Mouse (Mus musculus) central nervous system, embryonic 18 days (tissue): ENCODE data around the gene Cd209e. TPM values are rescaled to one million over a fixed set of nuclear protein-coding genes. Genes with fewer than 3 reads are reported as not detected.

Experiments
- polyA plus RNA-seq: library from polyadenylated mRNA; depleted of rRNA; stranded (reverse); fragments of >200 nt; gene quantifications from 2 replicates; pipeline ENCODE4 v1.2.3, GENCODE M21; 2012; rRNA removed

Gene Cd209e
- not detected in 2 replicates for polyA plus RNA-seq

DNA sequence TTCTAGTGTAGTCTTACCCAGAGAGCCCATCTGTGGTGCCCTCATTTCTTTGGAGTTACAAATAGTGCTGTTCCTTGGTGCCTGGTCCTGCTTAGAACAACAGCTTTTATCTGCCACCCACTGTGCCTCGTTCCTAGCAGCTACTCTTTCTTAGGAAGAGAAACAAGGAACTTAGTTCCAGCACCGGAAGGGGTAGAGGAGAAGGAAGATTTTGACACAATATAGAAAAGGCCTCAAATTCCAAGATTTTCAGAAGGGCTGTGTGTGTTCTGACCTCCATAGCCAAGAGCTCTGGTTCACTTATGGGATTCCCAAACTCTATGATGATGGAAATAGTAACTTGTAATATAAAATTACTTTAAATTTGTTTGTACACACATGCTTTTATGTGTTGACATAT, at the start of gene Cd209e:
Cd209e (minus strand) TSS at position 101 of the 400 bp plus-strand sequence.

DNA sequence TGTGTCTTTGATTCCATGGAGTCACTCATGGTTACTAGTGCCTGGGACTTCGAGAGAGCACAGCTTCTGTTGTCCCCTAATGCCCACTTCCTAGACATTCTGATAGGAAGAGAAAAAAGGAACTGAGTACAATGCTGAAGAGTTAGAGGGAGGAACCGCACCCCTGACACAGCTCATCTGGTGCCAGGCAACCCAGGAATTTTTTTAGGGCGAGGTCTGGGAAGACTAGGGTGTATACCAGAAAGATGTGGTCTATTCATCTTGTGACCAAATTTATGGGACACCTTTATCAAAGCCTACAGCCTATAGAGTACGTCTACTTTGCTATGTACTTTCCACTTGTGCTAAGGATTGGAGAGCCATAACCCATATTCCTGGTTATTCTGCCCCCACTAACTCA, 24.3 kb upstream of the Cd209e start, which contains the start of gene Cd209d:
Cd209d (minus strand) TSS at position 101 of the 400 bp plus-strand sequence.

Other genes starting within 250 kb of the Cd209e start
- 63.3 and 64.9 TPM in 2 replicates for gene Xab2, start 233.0 kb downstream of the Cd209e start, polyA plus RNA-seq
- 49.0 and 56.9 TPM in 2 replicates for gene Pet100, start 232.8 kb downstream of the Cd209e start, polyA plus RNA-seq
- 1.1 and 17.6 TPM in 2 replicates for gene Pcp2, start 228.8 kb downstream of the Cd209e start, polyA plus RNA-seq
- gene Stxbp2, start 223.4 kb downstream of the Cd209e start, polyA plus RNA-seq, result 209 and 221 TPM in 2 replicates
- gene Retn, start 198.5 kb downstream of the Cd209e start, polyA plus RNA-seq, result 0.95 and 1.3 TPM in 2 replicates
- gene Mcemp1, start 188.6 kb downstream of the Cd209e start, polyA plus RNA-seq, result 0.27 and 0.28 TPM in 2 replicates
- gene Fcor, start 181.9 kb downstream of the Cd209e start, polyA plus RNA-seq, result 11.2 and 13.3 TPM in 2 replicates
- gene Trappc5, start 178.0 kb downstream of the Cd209e start, polyA plus RNA-seq, result 61.4 and 63.1 TPM in 2 replicates
- 0.03 TPM in 1 of 2 replicates, not detected in the other for gene Fcer2a, start 160.1 kb downstream of the Cd209e start, polyA plus RNA-seq
- not detected in 2 replicates for gene Clec4g, start 133.7 kb downstream of the Cd209e start, polyA plus RNA-seq
- gene Cd209a, start 105.3 kb downstream of the Cd209e start, polyA plus RNA-seq, result 0.03 TPM in 1 of 2 replicates, not detected in the other
- gene Cd209d, start 24.2 kb upstream of the Cd209e start, polyA plus RNA-seq, result not detected in 2 replicates
- gene Cd209b, start 72.5 kb upstream of the Cd209e start, polyA plus RNA-seq, result not detected in 2 replicates
- 0.15 and 0.17 TPM in 2 replicates for gene Cd209c, start 100.4 kb upstream of the Cd209e start, polyA plus RNA-seq